Mouse (Mus musculus): Measurements from ENCODE around the gene Mpc1. TPM values are rescaled to one million over a fixed set of nuclear protein-coding genes. Genes with fewer than 3 reads are reported as not detected.

Gene Mpc1
- polyA plus RNA-seq, 1 experiment: 33.7 TPM

DNA sequence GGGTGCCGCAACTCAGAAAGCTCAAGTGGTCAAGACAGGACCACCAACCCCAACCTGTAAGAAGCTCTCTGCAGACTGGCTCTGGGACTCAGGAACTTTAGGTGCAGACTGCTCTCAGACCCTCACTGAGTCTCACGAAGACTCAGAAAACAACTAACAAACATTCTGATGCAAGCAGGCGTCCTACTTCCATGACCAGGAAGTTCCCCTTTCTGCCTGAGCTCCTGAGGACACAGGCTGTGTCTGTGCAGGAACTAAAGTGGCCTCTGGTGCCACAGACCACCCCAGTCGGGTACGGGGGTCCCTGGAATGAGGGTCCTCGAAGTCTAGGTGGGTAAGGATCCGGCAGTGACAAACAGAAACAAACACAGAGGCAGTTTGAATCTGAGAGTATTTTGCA, 6.0 kb upstream of the Mpc1 start:
- H3K36me3 ChIP-seq (replicated peaks; ENCODE audit: low read length): no peaks in the 10 kb centered on the region
- H3K27me3 ChIP-seq (replicated peaks): peaks cover 32% of the 10 kb centered on the region
- no peak overlapping the region for H3K4me3 ChIP-seq (replicated peaks)
- peaks cover 15% of the 10 kb centered on the region for H3K4me1 ChIP-seq
- TF ChIP-seq GATA1 (IDR thresholded peaks at IDR 0.05; ENCODE audit: borderline replicate concordance, low read length) (no peak), FLI1 (IDR thresholded peaks at IDR 0.05; ENCODE audit: low read length) (no peak)
- H3K9me3 ChIP-seq: peaks cover 7% of the 10 kb centered on the region

DNA sequence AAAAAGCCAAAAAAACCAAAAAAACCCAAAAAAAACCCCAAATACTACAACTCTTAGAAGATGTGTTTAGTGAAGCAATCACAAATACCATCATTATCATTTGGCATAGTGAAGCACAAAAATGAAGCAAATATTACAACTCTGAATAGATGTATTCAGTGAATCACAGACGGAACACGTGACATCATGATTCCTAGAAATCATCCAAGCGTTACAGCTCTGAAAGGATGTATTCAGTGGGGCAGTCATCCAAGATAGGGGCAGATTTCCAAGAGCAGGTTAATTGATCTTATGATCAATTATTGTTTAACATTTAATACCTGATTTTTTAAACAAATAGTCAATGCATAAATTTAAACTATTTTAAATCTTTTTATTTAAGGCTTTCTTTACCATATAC, 5.4 kb upstream of the Mpc1 start:
- peaks cover 7% of the 10 kb centered on the region for H3K9me3 ChIP-seq
- peaks cover 28% of the 10 kb centered on the region for H3K27me3 ChIP-seq (replicated peaks)
- peaks cover 14% of the 10 kb centered on the region for H3K4me1 ChIP-seq
- H3K4me3 ChIP-seq (replicated peaks): no peak overlapping the region
- no peaks in the 10 kb centered on the region for H3K36me3 ChIP-seq (replicated peaks; ENCODE audit: low read length)
- TF ChIP-seq FLI1 (IDR thresholded peaks at IDR 0.05; ENCODE audit: low read length) (no peak), GATA1 (IDR thresholded peaks at IDR 0.05; ENCODE audit: borderline replicate concordance, low read length) (no peak)

- TF ChIP-seq FLI1 (IDR thresholded peaks at IDR 0.05; ENCODE audit: low read length): no peak
- no peak for TF ChIP-seq GATA1 (IDR thresholded peaks at IDR 0.05; ENCODE audit: borderline replicate concordance, low read length)
- Histone ChIP-seq H3K9me3 (peaks cover 7% of the 10 kb centered on the region), H3K27me3 (replicated peaks) (peaks cover 18% of the 10 kb centered on the region), H3K4me1 (peaks cover 11% of the 10 kb centered on the region), H3K4me3 (replicated peaks) (no peak overlapping the region), H3K36me3 (replicated peaks; ENCODE audit: low read length) (no peaks in the 10 kb centered on the region)
Observed at GRCm38 (mm10) chr17:8278356-8278755, 4.3 kb upstream of the Mpc1 start.

- H3K36me3 ChIP-seq (replicated peaks; ENCODE audit: low read length): peaks cover 9% of the 10 kb centered on the region
- H3K27me3 ChIP-seq (replicated peaks): peaks cover 2% of the 10 kb centered on the region
- no peak for TF ChIP-seq GATA1 (IDR thresholded peaks at IDR 0.05; ENCODE audit: borderline replicate concordance, low read length)
- no peak for TF ChIP-seq FLI1 (IDR thresholded peaks at IDR 0.05; ENCODE audit: low read length)
- peaks cover 7% of the 10 kb centered on the region for H3K9me3 ChIP-seq
- H3K4me3 ChIP-seq (replicated peaks): peak overlapping the region; percentile 100
- H3K4me1 ChIP-seq: peaks cover 29% of the 10 kb centered on the region
Observed at GRCm38 (mm10) chr17:8283526-8284253, 986 bp downstream of the Mpc1 start.

- Histone ChIP-seq H3K27me3 (replicated peaks) (peaks cover 2% of the 10 kb centered on the region), H3K4me3 (replicated peaks) (peak overlapping the region; percentile 100), H3K36me3 (replicated peaks; ENCODE audit: low read length) (peaks cover 15% of the 10 kb centered on the region), H3K4me1 (peaks cover 29% of the 10 kb centered on the region), H3K9me3 (peaks cover 11% of the 10 kb centered on the region)
- no peak for TF ChIP-seq FLI1 (IDR thresholded peaks at IDR 0.05; ENCODE audit: low read length)
- TF ChIP-seq GATA1 (IDR thresholded peaks at IDR 0.05; ENCODE audit: borderline replicate concordance, low read length): no peak
Observed at GRCm38 (mm10) chr17:8284254-8284661, 1.6 kb downstream of the Mpc1 start.

- peaks cover 36% of the 10 kb centered on the region for H3K4me1 ChIP-seq
- peak overlapping the region; percentile 100 for H3K4me3 ChIP-seq (replicated peaks)
- H3K9me3 ChIP-seq: peaks cover 15% of the 10 kb centered on the region
- H3K27me3 ChIP-seq (replicated peaks): peaks cover 2% of the 10 kb centered on the region
- H3K36me3 ChIP-seq (replicated peaks; ENCODE audit: low read length): peaks cover 23% of the 10 kb centered on the region
- TF ChIP-seq FLI1 (IDR thresholded peaks at IDR 0.05; ENCODE audit: low read length): no peak
- TF ChIP-seq GATA1 (IDR thresholded peaks at IDR 0.05; ENCODE audit: borderline replicate concordance, low read length): no peak
Observed at GRCm38 (mm10) chr17:8285056-8285455, 2.4 kb downstream of the Mpc1 start.

GRCm38 (mm10) chr17:8286987-8287386, 4.3 kb downstream of the Mpc1 start:
- Histone ChIP-seq H3K36me3 (replicated peaks; ENCODE audit: low read length) (peaks cover 30% of the 10 kb centered on the region), H3K9me3 (peaks cover 8% of the 10 kb centered on the region), H3K4me3 (replicated peaks) (no peak overlapping the region), H3K27me3 (replicated peaks) (no peaks in the 10 kb centered on the region), H3K4me1 (peaks cover 42% of the 10 kb centered on the region)
- TF ChIP-seq FLI1 (IDR thresholded peaks at IDR 0.05; ENCODE audit: low read length) (no peak), GATA1 (IDR thresholded peaks at IDR 0.05; ENCODE audit: borderline replicate concordance, low read length) (no peak)

- Histone ChIP-seq H3K9me3 (peaks cover 8% of the 10 kb centered on the region), H3K4me1 (peaks cover 24% of the 10 kb centered on the region), H3K27me3 (replicated peaks) (no peaks in the 10 kb centered on the region), H3K36me3 (replicated peaks; ENCODE audit: low read length) (peaks cover 46% of the 10 kb centered on the region), H3K4me3 (replicated peaks) (no peak overlapping the region)
- TF ChIP-seq FLI1 (IDR thresholded peaks at IDR 0.05; ENCODE audit: low read length) (no peak), GATA1 (IDR thresholded peaks at IDR 0.05; ENCODE audit: borderline replicate concordance, low read length) (no peak)
Observed at GRCm38 (mm10) chr17:8289993-8290679, 7.4 kb downstream of the Mpc1 start.

- no peaks in the 10 kb centered on the region for H3K27me3 ChIP-seq (replicated peaks)
- H3K4me3 ChIP-seq (replicated peaks): no peak overlapping the region
- H3K4me1 ChIP-seq: peaks cover 22% of the 10 kb centered on the region
- TF ChIP-seq FLI1 (IDR thresholded peaks at IDR 0.05; ENCODE audit: low read length) (no peak), GATA1 (IDR thresholded peaks at IDR 0.05; ENCODE audit: borderline replicate concordance, low read length) (no peak)
- H3K36me3 ChIP-seq (replicated peaks; ENCODE audit: low read length): peaks cover 50% of the 10 kb centered on the region
- peaks cover 8% of the 10 kb centered on the region for H3K9me3 ChIP-seq
Observed at GRCm38 (mm10) chr17:8290736-8291135, 8.0 kb downstream of the Mpc1 start.

- H3K27me3 ChIP-seq (replicated peaks): no peaks in the 10 kb centered on the region
- no peak overlapping the region for H3K4me3 ChIP-seq (replicated peaks)
- TF ChIP-seq FLI1 (IDR thresholded peaks at IDR 0.05; ENCODE audit: low read length) (no peak), GATA1 (IDR thresholded peaks at IDR 0.05; ENCODE audit: borderline replicate concordance, low read length) (no peak)
- peaks cover 56% of the 10 kb centered on the region for H3K36me3 ChIP-seq (replicated peaks; ENCODE audit: low read length)
- H3K9me3 ChIP-seq: no peaks in the 10 kb centered on the region
- H3K4me1 ChIP-seq: peaks cover 13% of the 10 kb centered on the region
Observed at GRCm38 (mm10) chr17:8295825-8296224, 13.1 kb downstream of the Mpc1 start.

Measured in megakaryocyte, embryonic 14.5 days (primary cell).